Mouse (Mus musculus) cerebellum, adult 18-20 months (tissue): ENCODE results near the gene Borcs7.

Source experiments
- DNase-seq, 2 experiments: peaks; one replicate each; pipeline ENCODE4 v3.0.0; 2021

The Borcs7 gene

DNA sequence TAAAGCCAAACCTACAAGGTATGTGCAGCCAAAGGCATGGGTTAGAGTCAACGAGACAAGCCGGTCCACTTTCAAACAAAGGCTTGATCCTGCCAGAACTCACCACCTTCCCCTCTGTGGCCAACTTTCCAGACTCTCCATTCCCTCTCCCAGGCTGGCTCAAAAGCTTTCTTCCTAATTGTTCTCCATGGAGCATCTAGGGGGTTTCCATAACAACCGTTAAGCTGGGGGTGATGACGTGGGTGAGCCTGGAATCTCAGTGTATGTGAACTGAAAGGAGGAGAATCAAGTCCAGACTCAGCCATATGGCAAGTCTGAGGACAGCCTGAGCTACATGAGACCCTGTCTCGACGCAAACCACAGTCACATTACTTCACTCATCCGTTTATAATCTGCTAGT is 24.2 kb upstream of the Borcs7 start:
- no peak for DNase-seq

- DNase-seq: no peak
Observed at GRCm38 (mm10) chr19:46667300-46667699, 22.4 kb upstream of the Borcs7 start.

DNA sequence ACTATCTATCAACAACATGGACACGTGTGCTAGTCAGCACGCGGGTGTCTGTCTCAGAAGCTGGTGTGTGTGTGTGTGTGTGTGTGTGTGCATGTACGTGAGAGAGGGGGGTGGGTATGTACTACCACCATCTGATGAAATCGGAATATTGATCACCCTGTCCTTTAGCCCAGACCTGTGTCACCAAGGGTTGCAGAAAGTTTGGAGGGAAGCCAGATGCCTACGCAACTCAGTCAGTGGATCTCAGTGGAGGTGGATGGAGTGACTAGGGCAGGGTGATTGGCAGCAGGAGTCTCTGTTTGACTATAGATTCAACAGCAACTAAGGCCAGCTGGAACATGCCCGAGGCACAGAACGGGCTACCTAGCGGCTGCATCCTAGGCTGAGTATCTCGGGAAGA is 21.4 kb upstream of the Borcs7 start:
- no peak for DNase-seq

- no peak for DNase-seq
Observed at GRCm38 (mm10) chr19:46669802-46670201, 19.9 kb upstream of the Borcs7 start.

DNA sequence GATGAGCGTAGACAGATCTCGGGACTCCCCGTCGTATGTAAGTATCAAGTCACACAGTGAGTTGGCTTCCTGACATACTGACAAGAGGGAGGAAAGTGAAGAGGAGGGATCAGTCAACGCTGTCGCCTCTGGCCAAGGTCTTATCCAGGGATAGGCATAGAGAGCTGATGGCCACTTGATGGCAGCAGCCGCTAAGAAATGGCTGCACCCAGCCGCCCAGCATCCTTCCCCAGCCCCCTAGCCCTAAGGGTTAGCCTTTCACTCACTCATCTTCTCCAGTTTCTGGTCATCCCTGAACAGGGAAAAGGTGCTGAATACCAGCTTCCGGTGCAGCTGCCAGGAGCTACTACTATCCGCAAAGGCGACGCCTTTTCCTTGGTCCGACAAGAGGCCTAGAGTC is 19.0 kb upstream of the Borcs7 start:
- peak; percentile 62 to 69 for DNase-seq

- no peak for DNase-seq
Observed at GRCm38 (mm10) chr19:46672766-46673418, 16.8 kb upstream of the Borcs7 start, which contains the start of gene Cyp17a1. Gene Cyp17a1 (minus strand): TSS chr19:46673172.

- no peak for DNase-seq
Observed at GRCm38 (mm10) chr19:46675641-46676040, 14.1 kb upstream of the Borcs7 start.

GRCm38 (mm10) chr19:46679720-46680383 is 9.9 kb upstream of the Borcs7 start:
- no peak for DNase-seq

GRCm38 (mm10) chr19:46690387-46690786 is 681 bp downstream of the Borcs7 start:
- no peak for DNase-seq

- no peak for DNase-seq
Observed at GRCm38 (mm10) chr19:46691078-46691477, 1.4 kb downstream of the Borcs7 start.

DNA sequence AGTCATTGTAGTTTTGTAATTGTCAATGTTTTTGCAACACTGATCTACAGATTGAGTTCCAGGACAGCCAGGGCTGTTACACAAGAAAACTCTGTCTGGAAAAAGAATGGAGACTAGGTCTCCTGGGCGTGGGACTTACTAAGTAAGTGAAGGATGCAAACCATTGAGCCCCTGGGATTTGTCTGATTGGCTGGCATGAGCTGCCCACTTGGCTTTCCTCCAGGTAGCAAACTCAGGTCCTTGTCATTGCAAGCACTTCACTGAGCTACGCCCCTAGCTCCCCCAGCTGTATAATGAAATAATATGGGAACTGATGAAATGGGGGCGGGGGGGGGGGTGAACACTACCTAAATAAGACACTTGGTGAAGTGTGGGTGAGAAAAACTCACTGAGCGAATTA is 3.4 kb downstream of the Borcs7 start:
- DNase-seq: no peak

- DNase-seq: no peak
Observed at GRCm38 (mm10) chr19:46696482-46696881, 6.8 kb downstream of the Borcs7 start.

- DNase-seq: no peak
Observed at GRCm38 (mm10) chr19:46696943-46697342, 7.2 kb downstream of the Borcs7 start.

DNA sequence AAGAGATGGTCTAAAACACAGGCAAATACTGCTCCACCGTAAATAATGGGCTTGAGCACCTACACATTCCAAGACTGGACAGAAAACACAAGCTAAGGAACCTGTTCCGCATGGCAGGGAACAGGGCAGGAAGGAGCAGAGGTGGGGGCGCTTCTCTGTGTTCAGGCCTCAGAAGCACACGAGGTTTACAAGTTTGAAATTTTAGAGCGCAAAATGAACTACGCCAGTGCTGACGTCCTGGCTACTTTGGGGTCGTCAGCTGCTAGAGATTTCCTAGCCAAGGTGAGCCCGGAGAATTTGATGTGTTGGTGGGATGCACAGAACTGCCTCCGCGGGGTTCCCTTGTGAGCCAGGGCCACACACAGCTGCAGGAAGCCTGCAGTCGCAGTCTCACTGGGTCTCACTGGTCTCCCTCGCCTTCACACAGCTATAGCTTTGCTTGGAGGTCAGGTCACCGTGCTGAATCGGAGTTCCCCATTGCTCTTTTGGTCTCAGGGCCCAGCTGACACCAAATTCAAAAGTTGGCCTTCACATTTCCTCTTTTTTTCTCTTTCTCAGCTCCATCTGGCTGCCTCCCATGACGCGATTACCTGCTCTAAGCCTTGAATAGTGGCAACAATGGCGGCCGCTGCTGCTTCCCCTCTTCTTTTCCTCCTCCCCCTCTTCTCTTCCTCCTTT is 8.3 kb downstream of the Borcs7 start:
- DNase-seq: no peak

- DNase-seq: no peak
Observed at GRCm38 (mm10) chr19:46699011-46699481, 9.3 kb downstream of the Borcs7 start.

DNA sequence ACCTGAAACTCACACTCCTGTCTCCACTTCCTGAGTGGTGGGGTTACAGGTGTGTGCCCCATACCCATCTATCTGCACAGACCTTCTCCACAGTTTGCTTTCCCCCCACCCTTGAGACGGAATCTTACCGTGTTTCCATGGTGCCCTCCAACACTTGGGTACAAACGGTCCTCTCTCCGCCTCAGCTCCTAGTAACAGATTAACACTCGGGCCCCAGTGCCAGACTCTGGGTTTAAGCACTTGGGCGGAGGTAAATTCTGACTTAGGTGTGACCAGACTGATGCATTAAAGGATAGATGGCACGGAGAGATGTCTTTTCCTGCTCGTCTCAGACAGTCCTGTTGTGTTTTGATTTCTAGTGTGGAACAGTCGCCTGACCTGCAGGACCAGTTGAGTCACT is 11.4 kb downstream of the Borcs7 start:
- DNase-seq: no peak

DNA sequence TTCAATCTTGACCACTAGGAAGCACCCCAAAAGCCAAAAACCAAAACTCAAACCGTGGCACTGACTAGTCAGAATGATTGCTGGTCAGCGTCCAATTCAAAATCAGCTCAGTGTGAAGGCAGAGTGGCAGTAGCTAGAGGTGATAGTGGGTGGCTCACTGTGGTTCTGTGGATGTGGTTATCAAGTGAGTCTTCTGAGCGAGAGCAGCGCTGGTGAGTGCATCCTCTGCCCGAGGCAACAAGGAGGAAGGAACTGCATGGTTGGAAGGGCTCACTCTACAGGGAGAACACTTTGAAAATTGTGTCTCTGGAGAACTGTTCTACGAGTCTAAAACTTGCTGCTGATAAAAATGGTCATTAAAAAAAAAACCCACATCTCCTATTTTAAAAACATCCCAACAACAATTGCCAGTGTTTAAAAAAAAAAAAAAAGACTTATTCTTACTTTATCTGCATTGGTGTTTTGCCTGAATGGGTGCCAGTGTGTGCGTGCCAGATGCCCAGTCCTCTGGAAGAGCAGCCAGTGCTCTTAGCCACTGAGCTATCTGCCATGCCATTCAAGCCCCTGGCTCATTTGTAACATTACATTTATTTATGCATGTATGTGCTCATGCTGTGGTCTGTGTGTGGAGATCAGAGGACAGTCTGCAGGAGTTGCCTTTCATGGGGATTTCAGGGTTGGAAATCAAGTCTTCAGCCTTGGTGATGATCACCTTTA is 16.2 kb downstream of the Borcs7 start:
- DNase-seq: no peak

- DNase-seq: no peak
Observed at GRCm38 (mm10) chr19:46706540-46707295, 17.0 kb downstream of the Borcs7 start.

- peak; percentile 68 to 75 for DNase-seq
Observed at GRCm38 (mm10) chr19:46707296-46708151, 17.8 kb downstream of the Borcs7 start, which contains the start of gene As3mt. Gene As3mt (plus strand): TSS chr19:46707458.

GRCm38 (mm10) chr19:46710614-46711013 is 20.9 kb downstream of the Borcs7 start:
- no peak for DNase-seq

- DNase-seq: no peak
Observed at GRCm38 (mm10) chr19:46714234-46714633, 24.5 kb downstream of the Borcs7 start.
